Mouse (Mus musculus) liver, embryonic 14.5 days (tissue): Measurements from ENCODE around the gene Col16a1.

ENCODE experiments used
- CTCF ChIP-seq: IDR thresholded peaks from 2 replicates; pipeline ENCODE4 v1.5.1; 2016; ENCODE audit warnings: antibody characterized with exemption, low read depth, control low read depth
- EP300 ChIP-seq: IDR thresholded peaks from 2 replicates; pipeline ENCODE4 v1.6.1; 2016; ENCODE audit warnings: antibody characterized with exemption, low read depth

- TF ChIP-seq EP300 (no peak), CTCF (no peak)
Observed at GRCm38 (mm10) chr4:129998124-129998523, 49.5 kb upstream of the Col16a1 start.
